Mouse (Mus musculus) c-Kit-positive CD71-positive TER-119-positive erythroid progenitor cells, embryonic 14.5 days (primary cell): ENCODE measurements around the gene Pou5f1.

Source experiments
- DNase-seq: peaks from one replicate; pipeline ENCODE4 v3.0.0-alpha.2; 2013; ENCODE audit warnings: low spot score

Gene Pou5f1

GRCm38 (mm10) chr17:35550871-35551270, 45.1 kb downstream of the Pou5f1 start:
- no peak for DNase-seq

- no peak for DNase-seq
These were observed 46.1 kb downstream of the Pou5f1 start, which contains the start of gene Cdsn for GRCm38 (mm10) chr17:35551881-35552414. Gene Cdsn (plus strand): TSS chr17:35552128.

GRCm38 (mm10) chr17:35554321-35554720, 48.5 kb downstream of the Pou5f1 start:
- DNase-seq, result no peak

- DNase-seq, result no peak
These were observed 49.1 kb downstream of the Pou5f1 start for GRCm38 (mm10) chr17:35554761-35555397.

GRCm38 (mm10) chr17:35556186-35556765, 50.5 kb downstream of the Pou5f1 start:
- DNase-seq, result no peak

- DNase-seq, result peak; percentile 23
These were observed 51.0 kb downstream of the Pou5f1 start for GRCm38 (mm10) chr17:35556812-35557211.

GRCm38 (mm10) chr17:35557351-35557750, 51.5 kb downstream of the Pou5f1 start:
- no peak for DNase-seq

- DNase-seq, result no peak
These were observed 52.4 kb downstream of the Pou5f1 start for GRCm38 (mm10) chr17:35558216-35558615.
